Mouse (Mus musculus): ENCODE measurements at regions not wholly inside any gene's neighbourhood (a gene's known extent, or its start where the extent isn't known, plus 50 kb on each side); places are given as distances from the start of the nearest gene placed in this dataset.

- Histone ChIP-seq H3K27ac (ENCODE audit: low read length) (no peak overlapping the region), H3K9me3 (replicated peaks; ENCODE audit: control insufficient read depth, low read length, poor library complexity, severe bottlenecking) (no peaks in the 10 kb centered on the region), H3K36me3 (ENCODE audit: control insufficient read depth, insufficient read depth, low read length) (no peaks in the 10 kb centered on the region), H3K9ac (ENCODE audit: low read depth, low read length) (no peak overlapping the region), H3K4me1 (ENCODE audit: control insufficient read depth, insufficient read depth, low read length) (no peaks in the 10 kb centered on the region), H3K4me3 (ENCODE audit: low read depth, low read length) (no peak overlapping the region), H3K4me2 (ENCODE audit: low read length) (no peak overlapping the region), H3K27me3 (ENCODE audit: control insufficient read depth, insufficient read depth, low read depth, low read length) (no peaks in the 10 kb centered on the region)
- peak; percentile 48; the same call in 1 of the 2 replicates for ATAC-seq
- WGBS: 39% methylated on average over 1 of the region's 1 CpGs
Observed at GRCm38 (mm10) chr1:95223289-95223688, 90.1 kb upstream of the Fam174a start.

DNA sequence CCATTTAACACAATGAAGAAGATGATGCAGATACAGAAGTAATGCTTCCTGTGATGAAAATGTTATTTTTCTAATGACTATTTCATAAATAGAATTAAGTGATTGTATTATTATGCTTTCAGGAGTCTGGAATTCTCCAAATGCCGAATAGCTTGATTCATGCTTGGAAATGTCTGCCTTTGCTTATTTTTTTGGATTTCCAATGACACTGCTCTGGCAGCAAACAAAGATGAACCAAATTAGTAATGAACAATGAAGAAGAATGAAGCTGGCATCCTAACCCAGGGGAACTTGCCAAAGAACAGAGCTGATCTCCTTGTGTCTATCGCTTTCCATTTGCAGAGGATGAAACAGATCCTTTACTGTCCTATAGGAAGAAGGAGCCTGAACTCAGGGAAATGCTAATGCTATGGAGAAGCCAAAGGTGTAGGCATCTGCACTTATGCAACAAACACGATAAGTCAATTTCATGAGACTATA lies 71.7 kb upstream of the Fam174a start:
- H3K9me3 ChIP-seq (replicated peaks; ENCODE audit: control insufficient read depth, low read length, poor library complexity, severe bottlenecking): no peaks in the 10 kb centered on the region
- H3K27me3 ChIP-seq (ENCODE audit: control insufficient read depth, insufficient read depth, low read depth, low read length): no peaks in the 10 kb centered on the region
- no peak overlapping the region for H3K4me2 ChIP-seq (ENCODE audit: low read length)
- ATAC-seq: no peak
- H3K36me3 ChIP-seq (ENCODE audit: control insufficient read depth, insufficient read depth, low read length): no peaks in the 10 kb centered on the region
- WGBS: 82% methylated on average over 3 of the region's 3 CpGs
- H3K9ac ChIP-seq (ENCODE audit: low read depth, low read length): no peak overlapping the region
- H3K4me3 ChIP-seq (ENCODE audit: low read depth, low read length): no peak overlapping the region
- no peak overlapping the region for H3K27ac ChIP-seq (ENCODE audit: low read length)
- no peaks in the 10 kb centered on the region for H3K4me1 ChIP-seq (ENCODE audit: control insufficient read depth, insufficient read depth, low read length)

Data from midbrain, embryonic 16.5 days (tissue).